Mouse (Mus musculus) gastrocnemius, postnatal 14 days (tissue): ENCODE results near the gene Kif17. TPM values are rescaled to one million over a fixed set of nuclear protein-coding genes. Genes with fewer than 3 reads are reported as not detected.

Source experiments
- DNase-seq: peaks from one replicate; pipeline ENCODE4 v3.0.0; 2021; ENCODE audit warnings: mixed read lengths
- intact Hi-C: fragments of 180-260 bp; cut with DNase I; formaldehyde crosslinking; loops from one replicate; pipeline ENCODE4 v1.15.1; 2025; ENCODE audit warnings: low total_unique reads
- microRNA-seq, 2 experiments: library from miRNA; unstranded; fragments of <30 nt; microRNA quantifications; one replicate each; pipeline ENCODE4 v1.2.0; 2021
- total RNA-seq, 2 experiments: library from RNA; stranded (reverse); gene quantifications; 2 replicates each; pipeline ENCODE4 v1.2.3; 2021

The Kif17 gene
- total RNA-seq, 2 experiments from 2014 or later, result not detected

DNA sequence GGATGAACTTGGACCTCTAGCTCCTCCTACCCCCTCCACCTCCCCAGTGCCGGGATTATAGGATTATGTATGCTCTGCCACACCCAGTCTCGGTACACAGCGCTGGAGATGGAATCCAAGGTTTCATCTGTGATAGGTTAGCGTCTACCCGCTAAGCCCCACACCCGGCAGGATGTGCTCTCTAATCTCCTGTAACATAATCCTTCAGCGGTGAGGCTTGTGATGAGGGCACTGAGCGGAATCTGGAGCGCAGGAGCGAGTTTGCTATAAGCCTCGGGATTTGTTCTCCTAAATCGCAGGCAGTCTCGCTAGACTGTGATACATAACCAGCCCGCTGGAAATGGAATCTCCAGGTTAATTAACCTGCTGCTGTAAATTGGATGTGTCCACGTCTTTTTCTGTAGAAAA, 80.0 kb downstream of the Kif17 start:
- intact Hi-C loops, result loop anchor here (5.0 kb wide), 1 partner anchor 42 kb away; no protein-coding TSS in a partner anchor
- DNase-seq, result no peak

DNA sequence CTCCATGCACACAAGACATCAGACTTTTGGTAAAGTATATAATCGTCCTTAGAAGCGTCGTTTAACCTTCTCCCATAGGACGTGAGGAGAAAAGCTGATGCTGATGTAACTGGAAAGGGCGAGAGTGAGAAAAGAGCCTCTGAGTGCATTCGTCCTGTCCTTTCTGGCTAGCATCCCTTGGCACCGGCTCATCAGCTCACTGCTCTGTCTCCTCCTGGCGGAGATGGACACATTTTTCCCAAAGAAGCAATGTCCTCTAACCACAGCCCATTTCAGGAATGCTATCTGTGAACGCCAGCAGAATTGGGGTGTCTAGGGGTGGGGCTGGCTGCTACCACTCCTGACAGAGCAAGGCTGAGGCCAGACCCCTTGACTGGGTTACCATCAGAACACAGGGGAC, 81.4 kb downstream of the Kif17 start:
- intact Hi-C loops, result loop anchor here (5.0 kb wide), 1 partner anchor 41 kb away; no protein-coding TSS in a partner anchor
- peak; percentile 72 for DNase-seq

- no peak for DNase-seq
These were observed 82.9 kb downstream of the Kif17 start for GRCm38 (mm10) chr4:138333135-138333534.

GRCm38 (mm10) chr4:138335036-138335435, 84.8 kb downstream of the Kif17 start:
- intact Hi-C loops, result no loop called here
- DNase-seq, result no peak

More at GRCm38 (mm10) chr4:138333135-138333534, 82.9 kb downstream of the Kif17 start:
- intact Hi-C loops, result loop anchor here (5.0 kb wide), 1 partner anchor 39 kb away; no protein-coding TSS in a partner anchor

- intact Hi-C loops, result no loop called here
- DNase-seq, result no peak
These were observed 85.4 kb downstream of the Kif17 start for GRCm38 (mm10) chr4:138335648-138336047.

DNA sequence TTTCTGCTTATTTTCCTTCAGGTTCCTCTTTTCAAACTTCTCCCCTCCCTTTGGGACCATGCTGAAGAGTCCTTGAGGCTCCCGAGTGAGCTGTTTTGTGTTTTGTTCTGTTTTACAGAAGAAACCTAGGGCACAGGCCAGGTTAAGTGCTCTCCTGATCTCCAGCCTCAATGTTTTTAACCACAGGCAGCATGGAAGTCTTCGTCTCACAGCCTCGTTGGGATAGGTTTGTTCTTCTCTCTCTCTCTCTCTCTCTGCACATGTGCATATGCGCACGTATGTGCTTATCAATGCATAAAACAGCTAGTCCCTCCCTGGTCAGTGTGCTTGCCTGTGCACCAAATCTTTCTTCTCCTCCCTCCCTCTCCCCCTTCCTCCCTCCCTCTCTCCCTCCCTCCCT, 86.6 kb downstream of the Kif17 start:
- DNase-seq, result no peak
- intact Hi-C loops, result no loop called here

- intact Hi-C loops, result no loop called here
- DNase-seq, result no peak
These were observed 87.1 kb downstream of the Kif17 start for GRCm38 (mm10) chr4:138337341-138337740.

DNA sequence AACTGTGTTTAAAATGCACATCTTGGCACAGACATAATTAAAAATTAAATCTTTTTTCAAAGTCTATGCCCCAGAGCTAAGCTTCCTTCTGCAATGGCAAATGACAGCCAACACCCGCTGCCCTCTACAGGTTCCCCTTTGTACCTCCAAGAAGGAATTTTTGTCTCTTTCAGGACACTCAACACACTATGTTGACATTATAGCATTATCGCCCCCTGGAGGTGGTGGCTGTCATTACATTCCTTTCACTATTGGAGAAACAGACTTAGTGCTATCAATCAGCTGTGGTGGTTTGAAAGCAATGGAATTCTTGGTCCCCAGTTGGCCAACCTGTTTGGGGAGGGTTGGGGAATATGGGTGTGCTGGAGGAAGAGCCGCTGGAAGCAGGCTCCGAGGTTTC, 89.7 kb downstream of the Kif17 start:
- intact Hi-C loops, result no loop called here
- DNase-seq, result peak; percentile 35

- intact Hi-C loops, result no loop called here
- no peak for DNase-seq
These were observed 91.2 kb downstream of the Kif17 start for GRCm38 (mm10) chr4:138341393-138341792.

DNA sequence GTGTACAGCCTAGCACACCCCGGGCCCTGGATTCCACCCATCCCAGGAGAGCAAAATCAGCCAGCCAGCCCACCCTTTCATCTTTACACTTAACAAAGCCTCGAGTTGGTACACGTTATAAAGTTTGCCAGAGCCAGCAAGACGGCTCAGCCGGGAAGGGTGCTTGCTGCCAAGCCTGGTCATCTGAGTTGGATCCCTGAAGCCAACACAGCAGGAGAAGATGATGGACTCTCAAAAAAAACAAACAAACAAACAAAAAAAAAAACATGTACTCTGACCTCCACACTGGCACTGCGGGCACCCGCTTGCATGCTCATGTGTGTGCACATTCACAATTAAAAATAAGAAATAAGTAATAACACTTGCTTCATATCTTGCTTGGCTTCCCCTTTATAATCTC, 91.8 kb downstream of the Kif17 start:
- no peak for DNase-seq
- intact Hi-C loops, result no loop called here

DNA sequence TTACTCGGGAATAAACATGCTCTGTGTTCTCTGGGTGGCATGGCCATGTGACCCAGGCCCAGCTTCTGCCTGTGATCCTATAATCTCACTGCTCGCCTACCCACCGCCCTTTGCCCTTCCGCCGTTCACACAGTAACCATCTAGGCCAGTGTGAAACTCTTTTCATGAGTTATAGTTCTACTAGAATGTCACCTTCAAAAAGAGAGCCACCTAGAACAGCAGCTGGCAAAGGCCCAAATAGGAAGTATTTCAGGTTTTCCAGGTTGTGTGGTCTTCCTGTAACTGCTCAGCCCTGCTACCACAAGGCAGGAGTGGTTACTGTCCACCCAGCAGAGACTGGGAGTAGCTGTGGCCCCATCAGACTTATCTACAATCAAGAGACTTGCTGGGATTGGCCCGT, 92.5 kb downstream of the Kif17 start:
- intact Hi-C loops, result no loop called here
- DNase-seq, result no peak

GRCm38 (mm10) chr4:138343341-138343837, 93.2 kb downstream of the Kif17 start:
- DNase-seq, result peak; percentile 20
- intact Hi-C loops, result no loop called here

DNA sequence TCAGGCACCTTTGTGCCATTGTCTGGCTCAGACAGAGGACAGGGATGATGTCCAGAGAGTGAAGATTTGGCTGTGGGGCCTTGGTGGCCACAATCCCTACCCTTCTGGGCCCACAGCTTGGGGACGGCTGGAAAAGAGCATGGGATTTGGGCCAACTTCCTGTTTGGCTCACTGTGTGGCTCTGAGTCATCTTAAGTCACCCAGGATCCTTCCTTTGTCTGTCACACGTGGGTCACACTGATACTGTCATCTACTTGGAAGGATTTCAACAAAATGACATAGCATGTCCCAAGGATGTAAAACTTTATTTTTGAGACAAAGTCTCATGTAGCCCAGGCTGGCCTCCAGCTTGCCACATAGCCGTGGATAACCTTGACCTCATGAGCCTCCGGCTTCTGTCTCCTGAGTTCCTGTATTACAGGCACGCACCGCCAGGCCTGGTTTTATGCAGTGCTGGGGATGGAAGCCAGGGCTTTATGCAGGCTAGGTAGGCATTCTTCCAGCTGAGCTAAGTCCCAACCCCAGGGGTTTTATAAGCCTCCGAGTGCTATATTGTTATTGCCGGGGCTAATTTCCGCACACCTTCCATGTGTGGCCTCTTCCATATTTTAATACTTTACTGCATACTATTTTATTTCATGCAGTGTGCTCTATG, 94.8 kb downstream of the Kif17 start:
- no peak for DNase-seq
- intact Hi-C loops, result no loop called here

GRCm38 (mm10) chr4:138347280-138347679, 97.0 kb downstream of the Kif17 start:
- intact Hi-C loops, result no loop called here
- no peak for DNase-seq

GRCm38 (mm10) chr4:138348716-138349115, 98.5 kb downstream of the Kif17 start:
- intact Hi-C loops, result no loop called here

More at GRCm38 (mm10) chr4:138348716-138349115, 98.5 kb downstream of the Kif17 start:
- DNase-seq, result no peak

Small RNA genes lying within 50 kb of the gene (microRNA-seq; reads per million reads assigned to microRNA genes)
- 0 reads per million in 2 experiments for gene Gm27646
- gene Mir7019, result 0.96 to 3.5 reads per million in 2 experiments

Other genes with a start within 250 kb of the Kif17 start
- 10 to 100 TPM; 49.4 to 49.6 TPM for gene Hp1bp3, start 34.1 kb upstream of the Kif17 start, total RNA-seq
- not detected for gene Sh2d5, start within 50 bp of the Kif17 start, total RNA-seq
- 10 to 100 TPM; 51.0 to 59.3 TPM for gene Ddost, start 54.3 kb downstream of the Kif17 start, total RNA-seq
- 100 to 1,000 TPM; 259 to 277 TPM for gene Pink1, start 75.9 kb downstream of the Kif17 start, total RNA-seq
- gene Cda, start 117.6 kb downstream of the Kif17 start, total RNA-seq, result 1 to 10 TPM in 1 of 2 experiments, under 1 TPM in 1; 0.55 to 1.9 TPM
- gene Fam43b, start 146.1 kb downstream of the Kif17 start, total RNA-seq, result under 1 TPM in 1 of 2 experiments, not detected in 1; 0.08 TPM
- gene Mul1, start 184.2 kb downstream of the Kif17 start, total RNA-seq, result 10 to 100 TPM; 31.1 to 34.2 TPM
- gene Camk2n1, start 203.9 kb downstream of the Kif17 start, total RNA-seq, result 1 to 10 TPM; 4.4 to 4.6 TPM